Mouse (Mus musculus) Muller cell, postnatal 12 days (primary cell): ENCODE results near the gene Map1s.

ENCODE experiments used
- DNase-seq: peaks from one replicate; pipeline ENCODE4 v3.0.0-alpha.2; 2015; ENCODE audit errors: inconsistent ontology term

The Map1s gene

DNA sequence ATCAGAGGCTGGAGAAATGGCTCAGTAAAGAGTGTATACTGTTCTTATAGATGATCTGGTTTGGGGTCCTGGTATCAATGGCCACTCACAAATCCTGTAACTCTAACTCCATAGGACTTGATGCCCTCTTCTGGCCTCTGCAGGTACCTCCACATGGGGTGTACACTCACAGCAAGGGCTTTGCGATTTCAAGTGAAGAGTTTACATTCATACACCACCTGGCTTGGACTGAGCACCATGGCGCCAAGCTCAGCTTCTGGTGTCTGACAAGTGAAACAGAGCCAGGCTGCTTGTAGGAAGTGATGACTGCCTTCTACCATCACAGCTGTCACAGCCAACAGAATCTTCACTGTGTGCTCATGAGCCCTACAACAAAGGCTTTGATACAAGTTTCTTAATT lies 35.7 kb downstream of the Map1s start:
- no peak for DNase-seq

DNA sequence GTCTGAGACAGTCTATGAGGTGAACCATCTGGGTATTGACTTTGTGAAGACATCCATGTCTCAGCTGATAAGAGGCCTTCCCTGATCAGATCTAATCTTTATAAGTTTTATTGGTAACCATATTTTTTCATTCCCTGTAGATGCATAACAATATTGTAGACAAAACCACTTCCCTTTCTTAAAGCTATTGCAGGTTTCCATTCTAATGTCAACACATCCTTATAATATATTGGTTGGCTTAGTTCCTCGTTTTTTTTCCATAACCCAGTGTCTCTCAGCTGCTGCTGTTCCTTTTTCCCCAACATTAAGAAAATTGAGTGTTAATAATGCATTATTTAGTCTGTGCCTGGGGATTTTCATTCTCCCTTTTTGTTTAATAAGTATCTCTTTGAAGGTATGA lies 37.5 kb downstream of the Map1s start:
- no peak for DNase-seq

DNA sequence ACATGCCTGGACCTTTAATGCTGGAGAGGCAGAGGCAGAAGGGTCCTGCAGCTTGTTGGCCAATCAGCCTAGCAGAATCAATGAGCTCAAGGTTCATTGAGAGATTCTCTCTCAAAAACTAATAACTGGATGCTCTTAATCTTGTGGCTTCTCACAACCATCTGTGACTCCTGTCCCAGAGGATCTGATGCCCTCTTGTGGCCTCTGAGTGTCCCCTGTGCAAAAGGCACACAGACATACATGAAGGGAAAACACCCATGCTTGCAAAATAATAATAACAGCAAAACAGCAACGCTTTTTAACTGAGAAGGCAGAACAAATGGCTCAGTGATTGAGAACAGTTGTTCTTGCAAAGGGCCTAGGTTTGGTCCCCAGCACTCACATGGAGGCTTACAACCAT lies 44.1 kb downstream of the Map1s start:
- no peak for DNase-seq

DNA sequence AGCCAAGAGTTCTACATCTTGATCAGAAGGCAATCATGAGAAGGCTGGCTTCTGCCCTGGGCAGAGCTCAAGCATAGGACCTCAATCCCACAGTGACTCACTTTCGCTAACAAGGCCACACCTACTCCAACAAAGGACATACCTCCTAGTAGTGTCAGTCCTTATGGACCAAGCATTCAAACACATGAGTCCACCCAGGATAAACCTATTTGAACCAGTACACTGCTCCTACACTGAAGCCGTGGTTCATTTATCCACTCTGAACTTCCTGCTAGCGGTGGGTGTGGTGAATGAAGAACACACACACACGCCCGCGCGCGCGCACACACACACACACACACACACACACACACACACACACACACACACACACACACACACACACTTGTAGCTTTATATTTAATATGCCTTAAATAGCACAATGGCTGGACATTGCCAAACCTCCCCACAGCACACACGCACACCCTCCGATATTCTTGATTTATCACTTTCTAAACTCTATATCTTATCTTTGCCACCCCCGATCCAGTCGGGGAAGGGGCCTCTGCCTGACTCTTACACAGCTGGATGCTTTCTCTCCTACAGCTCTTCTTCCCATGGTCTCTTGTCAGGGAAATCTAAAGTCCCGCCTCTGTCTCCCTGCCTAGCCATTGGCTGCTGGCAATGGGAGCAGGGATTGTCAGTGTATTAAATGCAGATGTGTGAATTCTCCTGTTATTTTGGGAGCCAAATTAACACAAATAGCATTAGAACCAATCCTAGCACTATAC lies 55.2 kb downstream of the Map1s start:
- DNase-seq: no peak

DNA sequence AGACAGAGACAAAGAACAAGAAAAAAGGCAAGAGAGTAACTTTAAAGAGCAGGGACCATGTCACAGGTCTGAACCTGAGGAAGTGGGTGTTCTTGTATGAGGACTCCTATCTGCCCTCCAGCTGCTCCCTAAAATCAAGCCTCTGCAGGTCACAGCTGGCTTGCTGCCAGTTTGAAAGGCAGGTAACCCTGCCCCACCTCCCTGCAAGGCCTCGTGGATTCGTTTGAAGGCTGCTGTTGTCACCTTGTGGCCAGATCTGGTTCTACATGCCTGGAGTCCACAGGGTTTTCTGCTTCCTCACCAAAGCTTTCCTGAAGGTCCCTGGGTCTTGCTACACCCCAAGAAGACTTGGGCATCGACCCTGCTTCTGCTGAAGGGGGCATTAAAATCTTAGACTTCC lies 58.4 kb downstream of the Map1s start:
- no peak for DNase-seq

DNA sequence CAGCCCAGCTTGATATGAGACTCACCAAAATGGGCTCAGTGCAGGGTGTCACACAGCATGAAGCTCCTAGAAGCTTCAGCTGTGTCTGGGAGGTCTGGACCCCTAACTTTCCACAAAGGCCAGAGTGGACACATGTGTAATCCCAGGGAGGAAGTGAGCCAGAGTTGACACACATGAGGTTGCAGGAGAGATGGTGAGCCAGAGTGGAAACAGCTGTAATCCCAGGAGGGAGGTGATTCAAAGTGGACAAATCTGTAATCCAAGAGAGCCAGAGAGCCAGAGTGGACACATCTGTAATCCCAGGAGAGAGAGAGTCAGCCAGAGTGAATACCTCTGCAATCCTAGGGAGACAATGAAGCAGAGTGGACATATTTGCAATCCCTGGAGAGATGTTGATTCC lies 59.1 kb downstream of the Map1s start:
- DNase-seq: no peak
